Mouse (Mus musculus): ENCODE data around the gene Gm5415.

- TF ChIP-seq POLR2A (IDR thresholded peaks at IDR 0.05; ENCODE audit: extremely low read depth, insufficient read depth, low read length) (no peak), CTCF (IDR thresholded peaks at IDR 0.05; ENCODE audit: low read depth, low read length) (no peak)
Measured at GRCm38 (mm10) chr1:32553459-32553858, 6.4 kb upstream of the Gm5415 start.
